Mouse (Mus musculus): ENCODE data around the gene Itfg2. TPM values are rescaled to one million over a fixed set of nuclear protein-coding genes. Genes with fewer than 3 reads are reported as not detected.

Itfg2 gene
- polyA plus RNA-seq, 1 experiment from 2014 or later: 21.8 TPM

- Histone ChIP-seq H3K4me3 (no peak overlapping the region), H3K36me3 (peaks cover 51% of the 10 kb centered on the region), H3K9ac (no peak overlapping the region), H3K27ac (no peak overlapping the region), H3K9me3 (replicated peaks) (no peaks in the 10 kb centered on the region), H3K27me3 (no peaks in the 10 kb centered on the region), H3K4me2 (no peak overlapping the region), H3K4me1 (replicated peaks) (no peaks in the 10 kb centered on the region)
- WGBS: 92% methylated on average over 13 of the region's 13 CpGs
- no peak for ATAC-seq (replicated peaks; ENCODE audit: insufficient number of reproducible peaks, insufficient read depth, low FRiP score, low read depth)
Measured at GRCm38 (mm10) chr6:128410305-128410704, 14.4 kb downstream of the Itfg2 start.

GRCm38 (mm10) chr6:128408544-128409125, 16.1 kb downstream of the Itfg2 start:
- 86% methylated on average over 7 of the region's 7 CpGs for WGBS
- H3K36me3 ChIP-seq: peaks cover 51% of the 10 kb centered on the region
- no peak for ATAC-seq (replicated peaks; ENCODE audit: insufficient number of reproducible peaks, insufficient read depth, low FRiP score, low read depth)

GRCm38 (mm10) chr6:128404708-128405107, 20.0 kb downstream of the Itfg2 start:
- ATAC-seq (replicated peaks; ENCODE audit: insufficient number of reproducible peaks, insufficient read depth, low FRiP score, low read depth): no peak
- no peak overlapping the region for H3K27ac ChIP-seq
- H3K36me3 ChIP-seq: peaks cover 20% of the 10 kb centered on the region
- 49% methylated on average over 5 of the region's 5 CpGs for WGBS
- H3K27me3 ChIP-seq: no peaks in the 10 kb centered on the region
- no peak overlapping the region for H3K4me2 ChIP-seq
- no peak overlapping the region for H3K9ac ChIP-seq
- peaks cover 13% of the 10 kb centered on the region for H3K4me1 ChIP-seq (replicated peaks)
- no peaks in the 10 kb centered on the region for H3K9me3 ChIP-seq (replicated peaks)
- H3K4me3 ChIP-seq: no peak overlapping the region

More at GRCm38 (mm10) chr6:128408544-128409125, 16.1 kb downstream of the Itfg2 start:
- H3K4me1 ChIP-seq (replicated peaks): peaks cover 5% of the 10 kb centered on the region; the same call in 1 of the 2 replicates
- H3K4me3 ChIP-seq: no peak overlapping the region
- no peak overlapping the region for H3K9ac ChIP-seq
- no peak overlapping the region for H3K4me2 ChIP-seq
- H3K27me3 ChIP-seq: no peaks in the 10 kb centered on the region
- no peaks in the 10 kb centered on the region for H3K9me3 ChIP-seq (replicated peaks)
- H3K27ac ChIP-seq: no peak overlapping the region

GRCm38 (mm10) chr6:128399421-128400185, 25.1 kb downstream of the Itfg2 start:
- Histone ChIP-seq H3K4me1 (replicated peaks) (peaks cover 15% of the 10 kb centered on the region), H3K36me3 (no peaks in the 10 kb centered on the region), H3K27ac (peak overlapping the region; percentile 2; the same call in 1 of the 2 replicates), H3K27me3 (no peaks in the 10 kb centered on the region), H3K9ac (peak overlapping the region; percentile 41; the same call in 1 of the 2 replicates), H3K4me2 (peak overlapping the region; percentile 60), H3K4me3 (peak overlapping the region; percentile 34), H3K9me3 (replicated peaks) (no peaks in the 10 kb centered on the region)
- 13% methylated on average over 13 of the region's 21 CpGs for WGBS
- peak; percentile 29; the same call in 1 of the 2 replicates for ATAC-seq (replicated peaks; ENCODE audit: insufficient number of reproducible peaks, insufficient read depth, low FRiP score, low read depth)

- peak within 1 kb of the TSS; percentile 34 for H3K4me3 ChIP-seq
- H3K4me1 ChIP-seq (replicated peaks): peaks cover 13% of the 10 kb centered on the region
- H3K9ac ChIP-seq: peak within 1 kb of the TSS; percentile 41; the same call in 1 of the 2 replicates
- ATAC-seq (replicated peaks; ENCODE audit: insufficient number of reproducible peaks, insufficient read depth, low FRiP score, low read depth): no peak
- H3K36me3 ChIP-seq: no peaks in the 10 kb centered on the region
- peak within 1 kb of the TSS; percentile 60 for H3K4me2 ChIP-seq
- H3K27me3 ChIP-seq: no peaks in the 10 kb centered on the region
- H3K27ac ChIP-seq: peak within 1 kb of the TSS; percentile 2; the same call in 1 of the 2 replicates
- H3K9me3 ChIP-seq (replicated peaks): no peaks in the 10 kb centered on the region
- WGBS: 51% methylated on average over 3 of the region's 3 CpGs
Measured at GRCm38 (mm10) chr6:128398996-128399395, 25.7 kb downstream of the Itfg2 start, which contains the start of gene Nrip2. Nrip2 (plus strand) TSS chr6:128399296.

GRCm38 (mm10) chr6:128397574-128398261, 27.0 kb downstream of the Itfg2 start:
- H3K27ac ChIP-seq: no peak overlapping the region
- ATAC-seq (replicated peaks; ENCODE audit: insufficient number of reproducible peaks, insufficient read depth, low FRiP score, low read depth): no peak
- no peak overlapping the region for H3K4me3 ChIP-seq
- no peaks in the 10 kb centered on the region for H3K27me3 ChIP-seq
- 74% methylated on average over 7 of the region's 7 CpGs for WGBS
- H3K9ac ChIP-seq: no peak overlapping the region
- H3K4me2 ChIP-seq: no peak overlapping the region
- H3K36me3 ChIP-seq: no peaks in the 10 kb centered on the region
- peaks cover 13% of the 10 kb centered on the region for H3K4me1 ChIP-seq (replicated peaks)
- H3K9me3 ChIP-seq (replicated peaks): no peaks in the 10 kb centered on the region

GRCm38 (mm10) chr6:128390683-128391082, 34.0 kb downstream of the Itfg2 start:
- no peaks in the 10 kb centered on the region for H3K36me3 ChIP-seq
- 25% methylated on average over 1 of the region's 1 CpGs for WGBS
- no peaks in the 10 kb centered on the region for H3K9me3 ChIP-seq (replicated peaks)
- H3K4me1 ChIP-seq (replicated peaks): no peaks in the 10 kb centered on the region
- no peaks in the 10 kb centered on the region for H3K27me3 ChIP-seq
- no peak overlapping the region for H3K4me2 ChIP-seq
- no peak overlapping the region for H3K27ac ChIP-seq
- ATAC-seq (replicated peaks; ENCODE audit: insufficient number of reproducible peaks, insufficient read depth, low FRiP score, low read depth): no peak
- H3K4me3 ChIP-seq: no peak overlapping the region
- H3K9ac ChIP-seq: no peak overlapping the region

- no peak overlapping the region for H3K9ac ChIP-seq
- no peaks in the 10 kb centered on the region for H3K4me1 ChIP-seq (replicated peaks)
- H3K27me3 ChIP-seq: no peaks in the 10 kb centered on the region
- ATAC-seq (replicated peaks; ENCODE audit: insufficient number of reproducible peaks, insufficient read depth, low FRiP score, low read depth): no peak
- no peak overlapping the region for H3K4me3 ChIP-seq
- no peaks in the 10 kb centered on the region for H3K9me3 ChIP-seq (replicated peaks)
- 76% methylated on average over 1 of the region's 1 CpGs for WGBS
- no peak overlapping the region for H3K27ac ChIP-seq
- H3K4me2 ChIP-seq: no peak overlapping the region
- no peaks in the 10 kb centered on the region for H3K36me3 ChIP-seq
Measured at GRCm38 (mm10) chr6:128389185-128389584, 35.5 kb downstream of the Itfg2 start.

GRCm38 (mm10) chr6:128385026-128385425, 39.7 kb downstream of the Itfg2 start:
- Histone ChIP-seq H3K27me3 (no peaks in the 10 kb centered on the region), H3K4me3 (no peak overlapping the region), H3K9me3 (replicated peaks) (no peaks in the 10 kb centered on the region), H3K36me3 (no peaks in the 10 kb centered on the region), H3K27ac (no peak overlapping the region), H3K4me2 (no peak overlapping the region), H3K4me1 (replicated peaks) (no peaks in the 10 kb centered on the region), H3K9ac (no peak overlapping the region)
- no peak for ATAC-seq (replicated peaks; ENCODE audit: insufficient number of reproducible peaks, insufficient read depth, low FRiP score, low read depth)
- 68% methylated on average over 1 of the region's 1 CpGs for WGBS

GRCm38 (mm10) chr6:128383752-128384151, 41.0 kb downstream of the Itfg2 start:
- Histone ChIP-seq H3K9me3 (replicated peaks) (no peaks in the 10 kb centered on the region), H3K36me3 (no peaks in the 10 kb centered on the region), H3K27ac (no peak overlapping the region), H3K4me1 (replicated peaks) (no peaks in the 10 kb centered on the region), H3K4me2 (no peak overlapping the region), H3K4me3 (no peak overlapping the region), H3K9ac (no peak overlapping the region), H3K27me3 (no peaks in the 10 kb centered on the region)
- ATAC-seq (replicated peaks; ENCODE audit: insufficient number of reproducible peaks, insufficient read depth, low FRiP score, low read depth): no peak
- 78% methylated on average over 7 of the region's 7 CpGs for WGBS

- H3K27me3 ChIP-seq: no peaks in the 10 kb centered on the region
- no peak overlapping the region for H3K4me3 ChIP-seq
- peaks cover 3% of the 10 kb centered on the region; the same call in 1 of the 2 replicates for H3K36me3 ChIP-seq
- no peak overlapping the region for H3K27ac ChIP-seq
- H3K4me1 ChIP-seq (replicated peaks): no peaks in the 10 kb centered on the region
- H3K4me2 ChIP-seq: no peak overlapping the region
- H3K9ac ChIP-seq: no peak overlapping the region
- H3K9me3 ChIP-seq (replicated peaks): no peaks in the 10 kb centered on the region
- ATAC-seq (replicated peaks; ENCODE audit: insufficient number of reproducible peaks, insufficient read depth, low FRiP score, low read depth): no peak
- WGBS: 77% methylated on average over 3 of the region's 3 CpGs
Measured at GRCm38 (mm10) chr6:128381254-128381653, 43.5 kb downstream of the Itfg2 start.
